Mouse (Mus musculus): ENCODE results near the gene Ift22. TPM values are rescaled to one million over a fixed set of nuclear protein-coding genes. Genes with fewer than 3 reads are reported as not detected.

The Ift22 gene
- polyA plus RNA-seq (2021), result 73.2 TPM

GRCm38 (mm10) chr5:136907991-136908857 lies at the start of gene Ift22:
Ift22 (plus strand) TSS chr5:136908150.
- in situ Hi-C loops (cut with MboI; ENCODE audit: low pct_unique_long_range_greater_than_20kb), result no loop called here
- peak; percentile 80 for ATAC-seq
- TF ChIP-seq CTCF (IDR thresholded peaks at IDR 0.05), result no peak
- ChIA-PET POLR2A (interaction anchor here (0.7 to 2.5 kb wide), 2 partner anchors 11 to 130 kb away, joined by 4 to 10 read pairs; no protein-coding TSS in a partner anchor), CTCF (interaction anchor here (0.9 to 1.0 kb wide), 2 partner anchors 27 to 68 kb away, joined by 3 read pairs; no protein-coding TSS in a partner anchor)
- H3K27me3 ChIP-seq, result no peaks in the 10 kb centered on the region
- DNase-seq (ENCODE audit: low read depth, low spot score), result peak; percentile 76

GRCm38 (mm10) chr5:136861191-136861940 lies 46.6 kb upstream of the Ift22 start:
- no peak for TF ChIP-seq CTCF (IDR thresholded peaks at IDR 0.05)
- ChIA-PET CTCF (no interaction called here), POLR2A (no interaction called here)
- in situ Hi-C loops (cut with MboI; ENCODE audit: low pct_unique_long_range_greater_than_20kb), result no loop called here
- ATAC-seq (no peak), DNase-seq (ENCODE audit: low read depth, low spot score) (no peak)
- H3K27me3 ChIP-seq, result peaks cover 27% of the 10 kb centered on the region

- no peak for TF ChIP-seq CTCF (IDR thresholded peaks at IDR 0.05)
- POLR2A ChIA-PET, result no interaction called here
- in situ Hi-C loops (cut with MboI; ENCODE audit: low pct_unique_long_range_greater_than_20kb), result no loop called here
- no peak for ATAC-seq
- CTCF ChIA-PET, result interaction anchor here (1.6 kb wide), 1 partner anchor 23 kb away, joined by 3 read pairs; no protein-coding TSS in a partner anchor
- no peak for DNase-seq (ENCODE audit: low read depth, low spot score)
- peaks cover 30% of the 10 kb centered on the region for H3K27me3 ChIP-seq
These were observed 45.1 kb upstream of the Ift22 start for GRCm38 (mm10) chr5:136862806-136863205.

GRCm38 (mm10) chr5:136863276-136863675 lies 44.7 kb upstream of the Ift22 start:
- ATAC-seq, result no peak
- DNase-seq (ENCODE audit: low read depth, low spot score), result no peak
- peaks cover 30% of the 10 kb centered on the region for H3K27me3 ChIP-seq
- POLR2A ChIA-PET, result no interaction called here
- no peak for TF ChIP-seq CTCF (IDR thresholded peaks at IDR 0.05)
- in situ Hi-C loops (cut with MboI; ENCODE audit: low pct_unique_long_range_greater_than_20kb), result no loop called here
- CTCF ChIA-PET, result interaction anchor here (1.6 kb wide), 1 partner anchor 23 kb away, joined by 3 read pairs; no protein-coding TSS in a partner anchor

- CTCF ChIA-PET, result no interaction called here
- no peak for TF ChIP-seq CTCF (IDR thresholded peaks at IDR 0.05)
- in situ Hi-C loops (cut with MboI; ENCODE audit: low pct_unique_long_range_greater_than_20kb), result no loop called here
- DNase-seq (ENCODE audit: low read depth, low spot score), result no peak
- peaks cover 30% of the 10 kb centered on the region for H3K27me3 ChIP-seq
- no peak for ATAC-seq
- POLR2A ChIA-PET, result interaction anchor here (0.6 kb wide), 1 partner anchor 409 kb away, joined by 4 read pairs; no protein-coding TSS in a partner anchor
These were observed 43.8 kb upstream of the Ift22 start for GRCm38 (mm10) chr5:136863961-136864674.

GRCm38 (mm10) chr5:136867706-136868105 lies 40.2 kb upstream of the Ift22 start:
- peaks cover 18% of the 10 kb centered on the region for H3K27me3 ChIP-seq
- in situ Hi-C loops (cut with MboI; ENCODE audit: low pct_unique_long_range_greater_than_20kb), result no loop called here
- ATAC-seq (no peak), DNase-seq (ENCODE audit: low read depth, low spot score) (no peak)
- CTCF ChIA-PET, result no interaction called here
- POLR2A ChIA-PET, result no interaction called here
- TF ChIP-seq CTCF (IDR thresholded peaks at IDR 0.05), result no peak

GRCm38 (mm10) chr5:136869451-136870114 lies 38.4 kb upstream of the Ift22 start:
- peaks cover 3% of the 10 kb centered on the region for H3K27me3 ChIP-seq
- DNase-seq (ENCODE audit: low read depth, low spot score), result no peak
- ATAC-seq, result no peak
- TF ChIP-seq CTCF (IDR thresholded peaks at IDR 0.05), result no peak
- in situ Hi-C loops (cut with MboI; ENCODE audit: low pct_unique_long_range_greater_than_20kb), result no loop called here
- ChIA-PET CTCF (no interaction called here), POLR2A (no interaction called here)

GRCm38 (mm10) chr5:136872417-136872816 lies 35.5 kb upstream of the Ift22 start:
- in situ Hi-C loops (cut with MboI; ENCODE audit: low pct_unique_long_range_greater_than_20kb), result no loop called here
- H3K27me3 ChIP-seq, result no peaks in the 10 kb centered on the region
- CTCF ChIA-PET, result no interaction called here
- DNase-seq (ENCODE audit: low read depth, low spot score) (no peak), ATAC-seq (no peak)
- TF ChIP-seq CTCF (IDR thresholded peaks at IDR 0.05), result no peak
- POLR2A ChIA-PET, result no interaction called here

- CTCF ChIA-PET, result interaction anchor here (1.2 kb wide), 1 partner anchor 34 kb away, joined by 3 read pairs; no protein-coding TSS in a partner anchor
These were observed 33.7 kb upstream of the Ift22 start for GRCm38 (mm10) chr5:136874271-136874670.

GRCm38 (mm10) chr5:136880101-136880500 lies 27.8 kb upstream of the Ift22 start:
- DNase-seq (ENCODE audit: low read depth, low spot score) (no peak), ATAC-seq (no peak)
- ChIA-PET POLR2A (interaction anchor here (0.6 kb wide), 2 partner anchors 76 to 101 kb away, joined by 3 to 4 read pairs; no protein-coding TSS in a partner anchor), CTCF (interaction anchor here (1.1 to 2.7 kb wide), 5 partner anchors 26 to 91 kb away, joined by 3 to 17 read pairs (median 4); partner anchors contain the start of gene Ift22)
- in situ Hi-C loops (cut with MboI; ENCODE audit: low pct_unique_long_range_greater_than_20kb), result loop anchor here (5.0 kb wide), 1 partner anchor 88 kb away; no protein-coding TSS in a partner anchor
- peaks cover 25% of the 10 kb centered on the region for H3K27me3 ChIP-seq
- no peak for TF ChIP-seq CTCF (IDR thresholded peaks at IDR 0.05)

More at GRCm38 (mm10) chr5:136874271-136874670, 33.7 kb upstream of the Ift22 start:
- no peaks in the 10 kb centered on the region for H3K27me3 ChIP-seq
- TF ChIP-seq CTCF (IDR thresholded peaks at IDR 0.05), result no peak
- ATAC-seq, result no peak
- DNase-seq (ENCODE audit: low read depth, low spot score), result no peak
- in situ Hi-C loops (cut with MboI; ENCODE audit: low pct_unique_long_range_greater_than_20kb), result no loop called here
- POLR2A ChIA-PET, result no interaction called here
